Mouse (Mus musculus): ENCODE measurements around the gene Topaz1.
A peak's percentile ranks its signal among the peaks of the same experiment; 100 is the strongest.

Topaz1 gene

GRCm38 (mm10) chr9:122747060-122747459, at the start of gene Topaz1:
TSS of gene Topaz1 (plus strand) at chr9:122747346.
- DNase-seq, result no peak

- no peak for DNase-seq
These were observed 45.3 kb upstream of the Topaz1 start for GRCm38 (mm10) chr9:122701817-122702216.

GRCm38 (mm10) chr9:122713836-122714235, 33.3 kb upstream of the Topaz1 start:
- DNase-seq, result no peak

GRCm38 (mm10) chr9:122715046-122715445, 32.1 kb upstream of the Topaz1 start:
- no peak for DNase-seq

GRCm38 (mm10) chr9:122716131-122716921, 30.8 kb upstream of the Topaz1 start:
- DNase-seq, result no peak

GRCm38 (mm10) chr9:122722296-122722695, 24.9 kb upstream of the Topaz1 start:
- DNase-seq, result no peak

- DNase-seq, result no peak
These were observed 21.9 kb upstream of the Topaz1 start for GRCm38 (mm10) chr9:122725046-122725765.

- DNase-seq, result peak; percentile 54
These were observed 17.6 kb upstream of the Topaz1 start for GRCm38 (mm10) chr9:122729500-122729899.

GRCm38 (mm10) chr9:122732126-122732810, 14.9 kb upstream of the Topaz1 start:
- DNase-seq, result no peak

- no peak for DNase-seq
These were observed 13.9 kb upstream of the Topaz1 start for GRCm38 (mm10) chr9:122733222-122733621.

GRCm38 (mm10) chr9:122734934-122735333, 12.2 kb upstream of the Topaz1 start:
- DNase-seq, result no peak

GRCm38 (mm10) chr9:122736001-122736400, 11.1 kb upstream of the Topaz1 start:
- no peak for DNase-seq

- no peak for DNase-seq
These were observed 10.4 kb upstream of the Topaz1 start for GRCm38 (mm10) chr9:122736742-122737141.

- DNase-seq, result no peak
These were observed 1.3 kb upstream of the Topaz1 start for GRCm38 (mm10) chr9:122745879-122746278.

GRCm38 (mm10) chr9:122757614-122758013, 10.5 kb downstream of the Topaz1 start:
- DNase-seq, result no peak

- DNase-seq, result no peak
These were observed 13.0 kb downstream of the Topaz1 start for GRCm38 (mm10) chr9:122760111-122760510.

- no peak for DNase-seq
These were observed 38.1 kb downstream of the Topaz1 start for GRCm38 (mm10) chr9:122785231-122785630.

- DNase-seq, result no peak
These were observed 39.4 kb downstream of the Topaz1 start for GRCm38 (mm10) chr9:122786534-122786933.

GRCm38 (mm10) chr9:122805053-122805844, 58.1 kb downstream of the Topaz1 start, which contains the start of gene Tcaim:
TSS of gene Tcaim (plus strand) at chr9:122805539.
- DNase-seq, result peak; percentile 92

GRCm38 (mm10) chr9:122805845-122806341, 58.7 kb downstream of the Topaz1 start:
- no peak for DNase-seq

GRCm38 (mm10) chr9:122807186-122807585, 60.0 kb downstream of the Topaz1 start:
- no peak for DNase-seq

- no peak for DNase-seq
These were observed 63.1 kb downstream of the Topaz1 start for GRCm38 (mm10) chr9:122810212-122810611.
